Mouse (Mus musculus) intestine, embryonic 15.5 days (tissue): ENCODE results near the gene Pcif1. TPM values are rescaled to one million over a fixed set of nuclear protein-coding genes. Genes with fewer than 3 reads are reported as not detected.
"Not testable (repeated sequence)": the region's sequence is repeated elsewhere in the genome, so short reads cannot be mapped to it uniquely, and the experiment has no call there.

Source experiments
- ATAC-seq: fragments of 200-750 bp; cut with Nextera tagmentation; 2 replicates; pipeline ENCODE4 v1.8.0; 2017; ENCODE audit warnings: moderate TSS enrichment, moderate library complexity
- H3K27ac ChIP-seq: fragments of 300-500 bp; sonication (generic); 2 replicates; pipeline ENCODE4 v1.5.1; 2015; ENCODE audit warnings: mild to moderate bottlenecking, inconsistent platforms
- H3K27me3 ChIP-seq: fragments of 300-500 bp; sonication (generic); replicated peaks from 2 replicates; pipeline ENCODE4 v1.6.1; 2015; ENCODE audit warnings: inconsistent platforms
- H3K36me3 ChIP-seq: fragments of 300-500 bp; sonication (generic); 2 replicates; pipeline ENCODE4 v1.6.1; 2015; ENCODE audit warnings: inconsistent platforms
- H3K4me1 ChIP-seq: fragments of 300-500 bp; sonication (generic); replicated peaks from 2 replicates; pipeline ENCODE4 v1.6.1; 2015; ENCODE audit warnings: inconsistent platforms
- H3K4me2 ChIP-seq: fragments of 300-500 bp; sonication (generic); replicated peaks from 2 replicates; pipeline ENCODE4 v1.6.1; 2015; ENCODE audit warnings: mild to moderate bottlenecking, inconsistent platforms
- H3K4me3 ChIP-seq: fragments of 300-500 bp; sonication (generic); replicated peaks from 2 replicates; pipeline ENCODE4 v1.5.1; 2015; ENCODE audit warnings: inconsistent platforms
- H3K9ac ChIP-seq: fragments of 300-500 bp; sonication (generic); 2 replicates; pipeline ENCODE4 v1.6.1; 2015; ENCODE audit warnings: inconsistent platforms
- H3K9me3 ChIP-seq: fragments of 300-500 bp; sonication (generic); 2 replicates; pipeline ENCODE4 v1.6.1; 2016; ENCODE audit warnings: inconsistent platforms
- WGBS: fragments of 180-500 bp; shearing (Covaris S2); methylation state at CpG from one replicate; pipeline ENCODE4 v1.1.7; 2015; 5-methylcytosine and 5-hydroxymethylcytosine counted together
- polyA plus RNA-seq: library from polyadenylated mRNA; unstranded; fragments of >200 nt; fragmentation: Nextera tagmentation; extraction: Ambion mirVana; gene quantifications from 2 replicates; pipeline ENCODE4 v1.2.1, GENCODE M21; 2015

The Pcif1 gene
- polyA plus RNA-seq, 1 experiment from 2014 or later, result 65.5 TPM

- peaks cover 39% of the 10 kb centered on the region for H3K4me1 ChIP-seq
- H3K4me2 ChIP-seq, result peak within 1 kb of the TSS; percentile 93
- peak; percentile 65 for ATAC-seq
- H3K9ac ChIP-seq, result peak within 1 kb of the TSS; percentile 48
- peaks cover 30% of the 10 kb centered on the region for H3K27me3 ChIP-seq
- under 1% methylated on average over 44 of the region's 47 CpGs for WGBS
- no peaks in the 10 kb centered on the region for H3K9me3 ChIP-seq
- H3K4me3 ChIP-seq, result peak within 1 kb of the TSS; percentile 44
- H3K36me3 ChIP-seq, result no peaks in the 10 kb centered on the region
- H3K27ac ChIP-seq, result no peak within 1 kb of the TSS
These were observed 21.8 kb upstream of the Pcif1 start, which contains the start of gene Pltp for GRCm38 (mm10) chr2:164857101-164857821. Pltp (minus strand) TSS chr2:164857711.

DNA sequence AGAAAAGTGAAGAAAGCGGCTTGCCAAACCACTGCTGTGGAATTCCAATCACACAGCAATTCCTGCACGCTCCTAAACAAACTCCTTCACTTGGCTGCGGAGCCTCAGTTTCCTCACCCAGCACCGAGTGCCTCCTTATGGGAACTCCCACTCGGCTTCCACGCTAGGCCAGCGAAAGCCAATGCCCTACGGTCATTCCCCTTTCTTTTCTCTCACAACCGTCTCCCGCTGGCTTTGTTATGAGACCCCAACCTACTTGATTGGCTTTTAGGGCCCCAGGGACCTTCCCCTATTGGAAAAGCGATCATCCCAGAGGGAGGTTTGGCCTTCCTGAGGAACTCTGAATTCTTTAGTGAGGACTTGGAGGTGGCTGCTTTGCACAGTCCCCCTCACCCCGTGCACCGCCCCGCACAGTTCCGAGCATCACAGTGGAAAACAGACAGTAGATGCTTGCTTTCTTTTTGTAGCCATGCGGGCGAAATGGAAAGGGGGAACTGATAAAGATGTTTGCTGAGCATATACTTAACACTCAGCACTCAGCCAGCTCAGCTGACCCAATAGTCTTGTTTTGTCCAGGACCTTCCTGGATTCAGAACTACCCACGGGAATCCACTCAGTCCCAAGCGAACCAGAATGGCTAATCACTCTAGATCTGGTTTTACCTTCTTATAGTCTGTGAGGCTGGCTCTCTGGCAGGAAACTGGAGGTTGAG lies 21.1 kb upstream of the Pcif1 start:
- no peak for ATAC-seq
- H3K4me2 ChIP-seq, result peak overlapping the region; percentile 93
- peak overlapping the region; percentile 44 for H3K4me3 ChIP-seq
- 14% methylated on average over 19 of the region's 19 CpGs for WGBS
- H3K36me3 ChIP-seq, result no peaks in the 10 kb centered on the region
- no peak overlapping the region for H3K27ac ChIP-seq
- peaks cover 41% of the 10 kb centered on the region for H3K4me1 ChIP-seq
- H3K9ac ChIP-seq, result peak overlapping the region; percentile 48
- no peaks in the 10 kb centered on the region for H3K9me3 ChIP-seq
- peaks cover 30% of the 10 kb centered on the region for H3K27me3 ChIP-seq

- no peak overlapping the region for H3K27ac ChIP-seq
- H3K36me3 ChIP-seq, result no peaks in the 10 kb centered on the region
- no peaks in the 10 kb centered on the region for H3K9me3 ChIP-seq
- WGBS, result 69% methylated on average over 2 of the region's 2 CpGs
- no peak overlapping the region for H3K4me3 ChIP-seq
- ATAC-seq, result no peak
- H3K4me2 ChIP-seq, result 0 out of 2 replicates have a peak overlapping the region, but pooled peaks have one; percentile 6
- no peak overlapping the region for H3K9ac ChIP-seq
- H3K4me1 ChIP-seq, result peaks cover 44% of the 10 kb centered on the region
- H3K27me3 ChIP-seq, result peaks cover 30% of the 10 kb centered on the region
These were observed 19.9 kb upstream of the Pcif1 start for GRCm38 (mm10) chr2:164859155-164859554.

GRCm38 (mm10) chr2:164859640-164860432 lies 19.3 kb upstream of the Pcif1 start:
- Histone ChIP-seq H3K9ac (no peak overlapping the region), H3K4me3 (no peak overlapping the region), H3K4me2 (0 out of 2 replicates have a peak overlapping the region, but pooled peaks have one; percentile 6), H3K9me3 (no peaks in the 10 kb centered on the region), H3K4me1 (peaks cover 44% of the 10 kb centered on the region), H3K27me3 (peaks cover 27% of the 10 kb centered on the region), H3K36me3 (no peaks in the 10 kb centered on the region), H3K27ac (no peak overlapping the region)
- WGBS, result 63% methylated on average over 9 of the region's 9 CpGs
- ATAC-seq, result peak; percentile 71

DNA sequence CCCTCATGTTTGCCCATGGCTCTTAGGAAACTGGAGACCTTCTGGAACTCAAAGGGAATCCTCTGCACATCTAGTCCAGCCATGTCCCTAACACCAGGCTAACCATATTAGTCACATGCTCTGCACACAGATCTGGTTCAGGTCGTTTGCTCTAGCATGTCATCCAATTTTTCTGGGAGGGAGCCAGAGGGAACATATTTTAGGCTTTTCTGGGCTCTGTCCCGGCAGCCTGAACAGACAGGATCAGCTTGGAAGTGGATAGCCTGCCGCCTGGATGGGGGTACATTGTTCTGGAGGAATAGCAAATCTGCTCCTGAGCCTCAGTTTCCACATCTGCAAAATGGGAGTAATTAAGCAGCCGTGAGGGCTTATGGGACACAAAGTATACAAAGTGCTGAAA lies 18.0 kb upstream of the Pcif1 start:
- Histone ChIP-seq H3K27me3 (peaks cover 23% of the 10 kb centered on the region), H3K36me3 (no peaks in the 10 kb centered on the region), H3K4me1 (peaks cover 44% of the 10 kb centered on the region), H3K27ac (no peak overlapping the region), H3K9me3 (no peaks in the 10 kb centered on the region), H3K4me3 (no peak overlapping the region), H3K4me2 (no peak overlapping the region), H3K9ac (no peak overlapping the region)
- ATAC-seq, result no peak
- 57% methylated on average over 4 of the region's 4 CpGs for WGBS

GRCm38 (mm10) chr2:164862179-164862861 lies 16.8 kb upstream of the Pcif1 start:
- Histone ChIP-seq H3K4me2 (0 out of 2 replicates have a peak overlapping the region, but pooled peaks have one; percentile 4), H3K9me3 (no peaks in the 10 kb centered on the region), H3K36me3 (no peaks in the 10 kb centered on the region), H3K27ac (peak overlapping the region; percentile 83), H3K4me1 (peaks cover 40% of the 10 kb centered on the region), H3K27me3 (peaks cover 14% of the 10 kb centered on the region), H3K9ac (no peak overlapping the region), H3K4me3 (no peak overlapping the region)
- WGBS, result 28% methylated on average over 9 of the region's 9 CpGs
- ATAC-seq, result peak; percentile 57

GRCm38 (mm10) chr2:164863411-164863810 lies 15.7 kb upstream of the Pcif1 start:
- ATAC-seq, H3K9me3 ChIP-seq, H3K36me3 ChIP-seq, H3K9ac ChIP-seq, H3K27me3 ChIP-seq, H3K4me3 ChIP-seq, H3K4me2 ChIP-seq: not testable (repeated sequence)
- H3K27ac ChIP-seq, result 0 out of 2 replicates have a peak overlapping the region, but pooled peaks have one; percentile 83
- 95% methylated on average over 9 of the region's 9 CpGs for WGBS
- peaks cover 32% of the 10 kb centered on the region for H3K4me1 ChIP-seq

- no peak overlapping the region for H3K4me3 ChIP-seq
- WGBS, result 64% methylated on average over 4 of the region's 4 CpGs
- H3K4me2 ChIP-seq, result no peak overlapping the region
- H3K9me3 ChIP-seq, result no peaks in the 10 kb centered on the region
- H3K9ac ChIP-seq, result no peak overlapping the region
- no peaks in the 10 kb centered on the region for H3K36me3 ChIP-seq
- ATAC-seq, result no peak
- H3K4me1 ChIP-seq, result peaks cover 27% of the 10 kb centered on the region
- H3K27ac ChIP-seq, result no peak overlapping the region
- H3K27me3 ChIP-seq, result no peaks in the 10 kb centered on the region
These were observed 14.5 kb upstream of the Pcif1 start for GRCm38 (mm10) chr2:164864593-164864992.

DNA sequence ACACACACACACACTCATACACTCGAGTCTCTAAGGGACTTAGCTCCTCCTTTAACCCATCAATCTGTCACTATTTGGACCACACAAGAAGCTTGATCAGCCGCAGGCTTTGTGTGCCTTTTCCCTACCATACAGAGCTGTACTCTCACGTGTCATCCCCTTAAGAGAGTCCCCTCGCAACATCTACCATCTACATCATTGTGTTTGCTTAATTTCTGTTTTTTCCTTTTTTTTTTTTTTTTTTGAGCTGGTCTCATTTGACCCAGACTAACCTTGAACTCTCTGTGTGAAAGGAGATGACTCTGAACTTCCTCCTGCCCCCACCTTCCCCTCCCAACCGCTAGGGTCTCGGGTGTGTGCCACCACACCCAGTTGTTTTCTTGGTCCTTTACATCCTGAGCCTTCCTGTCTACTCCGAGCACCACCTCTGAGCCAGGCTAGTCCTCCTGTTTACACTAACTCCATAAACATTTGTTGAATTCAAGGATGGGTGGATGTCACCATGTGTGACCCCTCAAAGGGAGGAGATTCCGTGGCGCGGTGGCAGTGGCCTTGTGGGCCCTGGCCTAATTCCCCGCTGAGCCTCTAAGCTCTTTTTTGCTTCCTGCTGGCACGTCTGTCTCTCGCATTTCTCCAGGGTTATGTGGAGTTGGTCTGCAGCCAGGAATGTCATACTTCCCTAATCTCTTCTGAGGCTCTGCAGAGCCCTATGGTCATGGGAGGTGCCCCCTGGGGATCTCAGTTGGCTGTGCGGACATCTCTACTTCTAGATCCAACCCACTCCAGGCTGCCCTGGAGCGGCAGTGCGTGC lies 12.2 kb upstream of the Pcif1 start:
- no peaks in the 10 kb centered on the region for H3K36me3 ChIP-seq
- no peaks in the 10 kb centered on the region for H3K9me3 ChIP-seq
- 28% methylated on average over 16 of the region's 16 CpGs for WGBS
- H3K9ac ChIP-seq, result no peak overlapping the region
- no peak overlapping the region for H3K4me3 ChIP-seq
- peaks cover 15% of the 10 kb centered on the region for H3K4me1 ChIP-seq
- peak overlapping the region; percentile 65 for H3K27ac ChIP-seq
- ATAC-seq, result peak; percentile 23; the same call in 1 of the 2 replicates
- H3K4me2 ChIP-seq, result no peak overlapping the region
- H3K27me3 ChIP-seq, result no peaks in the 10 kb centered on the region

GRCm38 (mm10) chr2:164867566-164867965 lies 11.5 kb upstream of the Pcif1 start:
- Histone ChIP-seq H3K9ac (no peak overlapping the region), H3K27ac (peak overlapping the region; percentile 65), H3K9me3 (no peaks in the 10 kb centered on the region), H3K27me3 (no peaks in the 10 kb centered on the region), H3K36me3 (no peaks in the 10 kb centered on the region), H3K4me2 (no peak overlapping the region), H3K4me3 (no peak overlapping the region), H3K4me1 (peaks cover 14% of the 10 kb centered on the region)
- WGBS, result 92% methylated on average over 7 of the region's 7 CpGs
- no peak for ATAC-seq

GRCm38 (mm10) chr2:164868491-164868890 lies 10.6 kb upstream of the Pcif1 start:
- H3K4me1 ChIP-seq, result peaks cover 9% of the 10 kb centered on the region
- H3K27ac ChIP-seq, result no peak overlapping the region
- WGBS, result 49% methylated on average over 7 of the region's 7 CpGs
- no peaks in the 10 kb centered on the region for H3K27me3 ChIP-seq
- no peak overlapping the region for H3K9ac ChIP-seq
- no peak overlapping the region for H3K4me3 ChIP-seq
- H3K36me3 ChIP-seq, result no peaks in the 10 kb centered on the region
- no peaks in the 10 kb centered on the region for H3K9me3 ChIP-seq
- H3K4me2 ChIP-seq, result no peak overlapping the region
- ATAC-seq, result no peak
